Mouse (Mus musculus) thymus, postnatal 14 days (tissue): ENCODE data around the gene Dclk1.

Experiments used
- DNase-seq: peaks from one replicate; pipeline ENCODE4 v3.0.0; 2021

The Dclk1 gene

GRCm38 (mm10) chr3:55266091-55266490, 23.9 kb downstream of the Dclk1 start:
- no peak for DNase-seq

GRCm38 (mm10) chr3:55269802-55270201, 27.6 kb downstream of the Dclk1 start:
- no peak for DNase-seq

GRCm38 (mm10) chr3:55270345-55270744, 28.2 kb downstream of the Dclk1 start:
- DNase-seq: no peak

GRCm38 (mm10) chr3:55270920-55271319, 28.8 kb downstream of the Dclk1 start:
- DNase-seq: no peak

- DNase-seq: no peak
Measured at GRCm38 (mm10) chr3:55272536-55272935, 30.4 kb downstream of the Dclk1 start.

- no peak for DNase-seq
Measured at GRCm38 (mm10) chr3:55276446-55276845, 34.3 kb downstream of the Dclk1 start.

- no peak for DNase-seq
Measured at GRCm38 (mm10) chr3:55276851-55277250, 34.7 kb downstream of the Dclk1 start.

- no peak for DNase-seq
Measured at GRCm38 (mm10) chr3:55277829-55278228, 35.7 kb downstream of the Dclk1 start.

- no peak for DNase-seq
Measured at GRCm38 (mm10) chr3:55279923-55280322, 37.8 kb downstream of the Dclk1 start.

- no peak for DNase-seq
Measured at GRCm38 (mm10) chr3:55280471-55280870, 38.3 kb downstream of the Dclk1 start.

GRCm38 (mm10) chr3:55284215-55284614, 42.1 kb downstream of the Dclk1 start:
- DNase-seq: no peak

GRCm38 (mm10) chr3:55288726-55289125, 46.6 kb downstream of the Dclk1 start:
- no peak for DNase-seq

- no peak for DNase-seq
Measured at GRCm38 (mm10) chr3:55291964-55292363, 49.8 kb downstream of the Dclk1 start.

- no peak for DNase-seq
Measured at GRCm38 (mm10) chr3:55292783-55293430, 50.7 kb downstream of the Dclk1 start.

- DNase-seq: no peak
Measured at GRCm38 (mm10) chr3:55305653-55306052, 63.5 kb downstream of the Dclk1 start.

- no peak for DNase-seq
Measured at GRCm38 (mm10) chr3:55307553-55308177, 65.5 kb downstream of the Dclk1 start.

GRCm38 (mm10) chr3:55309961-55310360, 67.8 kb downstream of the Dclk1 start:
- no peak for DNase-seq

GRCm38 (mm10) chr3:55315827-55316226, 73.7 kb downstream of the Dclk1 start:
- DNase-seq: no peak

- no peak for DNase-seq
Measured at GRCm38 (mm10) chr3:55318021-55318420, 75.9 kb downstream of the Dclk1 start.

GRCm38 (mm10) chr3:55320572-55320971, 78.4 kb downstream of the Dclk1 start:
- DNase-seq: no peak

- no peak for DNase-seq
Measured at GRCm38 (mm10) chr3:55324029-55324428, 81.9 kb downstream of the Dclk1 start.

- no peak for DNase-seq
Measured at GRCm38 (mm10) chr3:55330496-55330895, 88.3 kb downstream of the Dclk1 start.

GRCm38 (mm10) chr3:55331694-55332093, 89.5 kb downstream of the Dclk1 start:
- no peak for DNase-seq

GRCm38 (mm10) chr3:55333511-55333910, 91.3 kb downstream of the Dclk1 start:
- no peak for DNase-seq

- DNase-seq: no peak
Measured at GRCm38 (mm10) chr3:55336895-55337294, 94.7 kb downstream of the Dclk1 start.
